Mouse (Mus musculus): Measurements from ENCODE around the gene Hnrnpul2.

The Hnrnpul2 gene

DNA sequence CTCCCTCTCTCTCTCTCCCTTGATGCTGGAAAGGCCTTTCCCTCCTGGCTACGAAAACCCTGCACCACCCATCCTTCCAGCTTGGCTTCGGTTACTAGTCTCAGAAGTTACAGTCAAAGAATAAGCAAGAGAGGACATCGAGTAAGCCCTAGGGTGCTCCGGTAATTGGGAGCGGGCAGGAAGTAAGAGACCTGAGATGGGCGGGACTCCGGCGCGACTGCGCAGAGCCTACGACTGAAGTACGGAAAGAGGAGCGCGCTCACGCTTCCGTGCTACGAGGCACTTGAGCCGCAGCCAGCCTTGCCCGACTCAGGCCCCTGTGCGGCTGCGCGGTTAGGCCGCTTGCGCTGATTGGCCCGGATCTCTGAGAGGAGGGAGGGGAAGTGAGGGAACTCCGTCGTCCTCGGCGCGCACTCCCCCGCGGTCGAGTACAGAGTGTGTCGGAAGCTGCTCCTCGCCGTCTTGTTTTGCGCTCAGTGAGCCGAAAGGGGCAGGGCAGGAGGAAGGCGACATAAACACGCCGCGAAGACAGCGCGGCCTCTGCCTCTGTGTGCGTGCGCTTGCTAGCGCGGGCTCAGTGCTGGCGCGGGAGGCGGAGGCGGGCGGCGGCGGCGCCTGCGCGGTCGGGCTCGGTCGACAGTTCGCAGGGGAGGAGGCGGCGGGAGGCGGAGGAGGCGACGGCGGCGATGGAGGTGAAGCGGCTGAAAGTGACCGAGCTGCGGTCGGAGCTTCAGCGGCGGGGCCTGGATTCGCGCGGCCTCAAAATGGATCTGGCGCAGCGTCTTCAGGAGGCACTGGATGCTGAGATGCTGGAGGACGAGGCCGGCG, at the start of gene Hnrnpul2:
Gene Hnrnpul2 (plus strand): TSS at position 415 of the 828 bp plus-strand sequence.
- DNase-seq = peak; percentile 99

DNA sequence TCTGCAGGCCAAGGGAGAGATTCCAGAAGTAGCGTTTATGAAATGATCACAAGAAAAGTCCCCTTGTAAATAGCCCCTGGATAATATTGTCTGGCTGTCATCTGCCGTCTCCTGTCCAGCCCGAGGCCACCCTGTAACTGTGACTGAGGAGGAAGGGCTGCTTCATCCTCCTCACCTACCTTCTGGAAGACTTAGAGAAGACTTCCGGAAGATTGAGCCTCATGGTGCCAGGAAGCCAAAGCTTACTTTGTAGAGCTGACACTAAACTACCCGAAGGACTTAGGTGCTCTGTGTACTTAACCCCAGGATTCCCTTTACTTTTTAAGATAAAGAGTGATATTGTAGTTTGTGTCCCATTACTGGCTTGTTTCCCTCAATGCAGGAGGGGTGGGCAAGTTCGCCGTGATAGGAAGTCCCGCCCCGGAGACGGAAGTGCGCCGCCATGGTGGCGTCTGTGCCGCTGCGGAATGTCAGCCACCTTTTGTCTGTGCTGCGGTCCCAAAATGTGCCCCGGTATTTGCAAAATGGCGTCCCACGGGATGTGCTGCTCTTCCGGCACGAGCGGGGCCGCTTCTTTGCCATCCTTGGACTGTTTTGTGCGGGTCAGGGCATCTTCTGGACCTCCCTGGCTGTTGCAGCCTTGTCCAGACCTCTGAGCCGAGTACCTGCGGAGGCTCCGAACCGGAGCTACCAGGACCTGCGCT, 49.1 kb upstream of the Hnrnpul2 start, which contains the start of gene Tmem223:
Gene Tmem223 (plus strand): TSS at position 430 of the 704 bp plus-strand sequence.
- DNase-seq = peak; percentile 88

DNA sequence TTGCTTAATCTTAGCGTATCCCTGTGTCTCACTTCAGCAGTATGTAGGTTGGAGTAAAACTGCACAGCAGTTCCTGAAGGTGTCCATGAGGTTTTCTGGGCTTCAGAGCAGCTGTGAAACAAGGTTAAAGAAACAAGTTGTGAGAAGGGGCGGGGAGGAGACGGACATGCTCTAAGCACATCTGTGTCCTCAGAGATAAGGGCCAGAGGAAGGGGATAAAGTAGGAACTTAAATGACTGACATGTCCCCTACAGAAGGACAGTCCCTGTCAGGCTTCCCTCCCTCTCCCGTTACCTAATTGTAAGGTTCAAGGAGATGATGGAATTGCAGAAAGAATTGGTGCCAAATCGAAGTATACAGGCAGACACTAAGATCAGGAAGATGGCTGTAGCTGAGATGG, 46.8 kb upstream of the Hnrnpul2 start:
- DNase-seq = no peak

DNA sequence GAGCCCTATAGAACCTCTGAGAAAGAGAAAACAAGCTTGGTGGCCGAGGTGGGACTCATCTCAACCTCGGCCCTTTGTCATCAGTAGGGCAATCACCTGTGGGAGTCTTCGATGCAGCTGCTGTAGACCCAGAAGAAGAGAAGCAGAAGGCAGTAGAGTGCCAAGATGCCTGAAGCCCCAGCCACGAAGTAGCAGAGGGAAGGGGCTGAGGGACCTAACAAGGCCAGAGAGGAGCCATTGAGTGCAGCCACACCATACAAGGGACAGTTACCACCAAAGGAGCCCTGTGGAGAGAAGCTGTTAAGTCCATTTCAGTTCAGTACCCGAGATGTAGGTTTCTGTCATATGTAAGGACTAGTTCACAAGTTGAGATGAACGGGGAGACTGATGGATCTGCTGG, 46.4 kb upstream of the Hnrnpul2 start:
- DNase-seq = no peak

DNA sequence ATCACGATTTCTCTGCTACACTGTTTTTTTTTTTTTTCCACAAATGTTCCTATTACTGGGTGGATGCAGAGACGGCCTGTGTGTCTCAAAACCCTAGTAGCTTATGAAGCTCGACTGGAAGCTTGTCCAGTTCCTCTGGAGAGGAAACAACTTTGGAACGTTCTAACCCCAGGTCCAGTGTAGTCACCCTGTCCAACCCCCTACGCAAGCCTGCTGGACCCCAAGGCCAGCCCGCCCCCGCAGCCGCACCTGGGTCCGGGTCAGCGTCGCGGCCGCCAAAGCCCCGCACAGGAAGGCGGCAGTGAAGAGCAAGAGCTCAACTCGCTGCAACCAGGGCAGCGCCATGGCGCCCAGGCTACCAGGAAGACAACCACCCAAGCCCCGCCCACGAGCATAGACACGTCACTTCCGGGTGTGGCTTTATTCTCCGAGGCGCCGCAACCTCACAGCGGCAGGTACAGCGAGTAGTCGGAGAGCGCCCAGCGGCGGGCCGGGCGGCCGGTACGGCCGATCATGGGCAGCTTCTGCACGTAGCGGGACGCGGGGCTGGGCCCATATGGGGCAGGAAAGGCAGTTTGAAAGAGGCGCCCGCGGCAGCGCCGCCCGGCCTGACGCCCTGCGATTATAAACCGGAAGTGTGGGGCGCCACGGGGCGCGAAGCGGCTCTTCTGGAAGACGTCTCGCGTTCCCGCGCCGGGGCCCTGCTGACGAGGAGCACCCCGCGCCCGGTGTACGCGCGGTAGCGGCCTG, 45.5 kb upstream of the Hnrnpul2 start, which contains the start of gene Tmem179b:
Gene Tmem179b (minus strand): TSS at position 382 of the 750 bp plus-strand sequence.
- peak; percentile 98 to 99 for DNase-seq

DNA sequence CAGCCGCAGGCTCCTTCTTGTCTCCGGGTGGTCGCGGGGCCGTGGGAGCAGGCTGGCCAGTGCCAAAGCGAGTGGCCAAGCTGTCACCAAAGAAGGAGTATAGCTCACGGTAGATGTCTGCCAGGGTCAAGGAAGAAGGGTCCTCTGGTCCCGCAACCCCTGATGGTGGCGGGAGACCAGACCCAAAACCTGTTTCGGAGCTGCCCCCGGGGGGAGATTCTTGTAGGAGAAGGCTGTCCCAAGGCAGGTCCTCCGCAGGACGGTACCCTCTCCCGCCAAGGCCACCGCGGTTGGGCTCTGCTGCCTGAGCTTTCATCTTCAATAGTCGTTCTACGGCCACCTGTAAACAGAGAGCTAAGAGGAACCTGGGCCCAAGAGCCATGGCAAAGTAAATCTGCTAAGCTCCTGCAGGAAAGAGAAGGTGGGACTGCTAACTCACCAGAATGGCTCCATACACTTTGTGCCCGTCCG, 44.8 kb upstream of the Hnrnpul2 start:
- DNase-seq = no peak

DNA sequence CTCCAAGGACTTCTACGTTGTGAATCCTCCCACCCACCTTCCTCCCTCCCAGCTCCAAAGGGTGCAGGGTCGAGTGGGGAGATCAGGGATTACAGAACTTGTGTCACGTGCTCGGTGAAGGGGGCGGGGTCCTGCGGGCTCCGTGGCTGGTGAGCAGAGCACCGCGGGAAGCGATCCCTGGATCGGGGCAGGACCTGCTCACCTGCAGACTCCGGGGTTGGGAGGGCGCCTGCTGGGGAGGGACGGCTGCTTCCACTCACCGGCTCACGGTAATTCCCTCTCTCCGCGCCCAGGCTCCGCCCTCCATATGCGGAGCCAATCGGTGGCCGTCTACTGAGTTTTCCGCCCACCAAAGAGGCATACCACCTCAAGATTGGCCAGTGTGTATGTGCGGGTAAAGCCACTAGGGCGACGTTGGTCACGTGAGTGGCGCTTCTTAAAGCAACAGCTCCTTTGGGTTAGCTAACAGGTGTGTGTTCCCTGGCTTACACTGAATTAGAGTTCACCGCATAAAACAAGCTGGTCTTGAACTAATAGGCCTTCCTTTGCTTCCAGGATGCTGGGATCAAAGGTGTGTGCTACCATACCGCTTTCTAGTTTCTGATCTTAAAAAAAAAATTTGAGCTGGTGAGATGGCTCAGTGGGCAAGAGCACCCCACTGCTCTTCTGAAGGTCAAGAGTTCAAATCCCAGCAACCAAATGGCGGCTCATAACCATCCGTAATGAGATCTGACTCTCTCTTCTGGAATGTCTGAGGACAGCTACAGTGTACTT, 33.6 kb upstream of the Hnrnpul2 start, which contains the start of gene Taf6l:
Gene Taf6l (minus strand): TSS at position 410 of the 774 bp plus-strand sequence.
- DNase-seq = peak; percentile 90 to 92

DNA sequence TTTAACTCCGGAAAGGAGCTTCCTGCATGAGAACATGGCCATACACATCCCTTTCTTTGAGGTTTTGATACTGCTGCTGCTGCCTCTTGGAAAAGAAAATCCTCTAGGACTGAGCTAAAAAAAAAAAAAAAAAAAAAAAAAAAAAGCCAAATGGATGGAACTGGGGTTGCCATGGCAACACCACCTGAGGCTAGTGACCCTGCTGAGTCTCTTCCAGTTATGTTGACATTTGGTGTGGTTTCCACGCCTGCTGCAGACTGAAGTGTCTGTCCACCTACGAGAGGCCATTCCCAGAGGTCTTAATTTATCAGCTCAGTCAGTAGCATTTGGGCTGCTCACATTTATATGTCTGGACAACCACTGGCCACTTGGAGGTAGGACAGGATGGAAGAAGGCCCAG, 31.3 kb upstream of the Hnrnpul2 start:
- DNase-seq = peak; percentile 61 to 67

DNA sequence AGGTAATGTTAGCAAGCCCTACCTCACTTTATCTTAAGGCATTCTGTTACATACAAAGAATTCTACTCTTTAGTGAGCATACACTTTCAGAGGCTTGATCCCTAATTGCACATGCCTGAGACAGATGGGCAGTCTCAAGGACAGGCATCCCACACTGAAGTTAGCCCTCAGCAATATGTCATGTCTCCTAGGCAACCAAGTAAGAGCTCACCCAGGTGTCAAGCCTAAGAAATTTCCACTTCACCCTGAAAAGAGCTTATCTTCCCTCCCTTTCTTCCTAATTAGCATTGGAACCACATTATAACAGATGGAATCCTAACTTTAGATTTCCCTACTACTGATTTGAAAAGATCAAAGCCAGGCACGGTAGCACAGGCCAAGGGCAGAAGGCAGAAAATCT, 30.6 kb upstream of the Hnrnpul2 start:
- DNase-seq = peak in 1 of 2 experiments; percentile 18

DNA sequence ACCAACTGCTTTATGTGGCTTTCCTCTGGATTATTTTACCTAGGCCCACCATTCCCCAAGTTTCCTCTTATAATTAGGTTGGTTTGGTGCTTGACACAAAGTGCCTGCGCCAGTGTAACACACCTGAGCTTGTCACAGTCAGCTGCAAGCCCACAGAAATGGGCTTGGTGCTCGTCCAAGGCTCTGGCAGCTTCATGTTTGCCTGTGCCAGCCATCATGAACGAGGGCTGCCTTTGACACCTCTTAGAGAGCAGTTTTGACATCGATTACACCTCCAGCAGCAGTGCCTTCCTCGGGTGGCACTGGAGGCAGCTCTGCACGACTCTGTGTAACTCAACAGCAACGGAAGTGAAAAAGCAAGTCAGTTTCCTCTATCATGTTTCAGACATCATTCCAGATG, 29.6 kb upstream of the Hnrnpul2 start:
- DNase-seq = peak; percentile 59 to 64

DNA sequence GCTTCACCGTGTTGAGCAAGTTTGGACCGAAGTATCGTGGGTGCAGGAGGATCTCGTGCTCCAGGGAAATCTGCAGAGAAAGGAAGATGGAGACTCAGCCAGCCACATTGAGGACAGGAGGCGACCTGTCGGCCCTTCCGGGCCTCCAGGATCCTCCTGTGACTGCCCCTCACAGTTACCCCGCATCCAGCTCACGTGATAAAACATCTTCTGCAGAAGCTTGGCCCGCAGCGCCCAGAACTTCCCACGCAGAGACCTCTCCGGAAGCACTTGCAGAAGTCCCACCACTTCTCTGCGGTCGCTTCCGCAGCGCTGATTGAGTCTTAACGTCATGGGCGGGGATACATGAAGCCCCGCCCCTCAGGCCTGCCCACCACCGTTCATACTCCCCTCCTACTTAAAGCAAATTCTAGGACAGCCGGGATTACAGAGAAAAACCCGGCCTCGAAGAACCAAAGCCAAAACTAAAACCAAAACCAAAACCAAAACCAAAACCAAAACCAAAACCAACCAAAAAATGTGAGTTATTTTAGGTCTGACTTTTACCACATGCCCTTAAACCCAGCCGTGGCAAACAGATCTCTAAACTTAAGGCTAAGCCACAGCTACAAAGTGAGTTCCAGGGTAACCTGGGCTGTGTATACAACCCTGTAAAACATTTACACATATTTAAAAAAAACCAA, 21.4 kb upstream of the Hnrnpul2 start, which contains the start of gene Polr2g:
Gene Polr2g (minus strand): TSS at position 314 of the 683 bp plus-strand sequence.
- DNase-seq = peak; percentile 90

DNA sequence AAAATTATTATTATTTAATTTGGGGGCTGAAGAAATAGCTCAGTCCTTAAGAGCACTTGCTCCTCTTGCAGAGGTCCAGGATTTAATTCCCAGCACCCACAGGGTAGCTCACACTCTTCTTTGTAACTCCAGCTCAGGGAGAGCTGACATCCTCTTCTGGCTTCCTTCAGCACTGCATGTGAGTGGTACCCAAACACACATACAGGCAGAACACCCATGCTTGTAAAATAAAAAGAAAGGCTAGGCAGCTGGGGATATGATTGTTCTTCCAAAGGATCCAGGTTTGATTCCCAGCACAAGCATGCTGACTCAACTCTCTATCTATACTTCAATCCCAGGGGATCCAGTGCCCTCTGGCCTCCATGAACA, 20.9 kb upstream of the Hnrnpul2 start:
- no peak for DNase-seq

DNA sequence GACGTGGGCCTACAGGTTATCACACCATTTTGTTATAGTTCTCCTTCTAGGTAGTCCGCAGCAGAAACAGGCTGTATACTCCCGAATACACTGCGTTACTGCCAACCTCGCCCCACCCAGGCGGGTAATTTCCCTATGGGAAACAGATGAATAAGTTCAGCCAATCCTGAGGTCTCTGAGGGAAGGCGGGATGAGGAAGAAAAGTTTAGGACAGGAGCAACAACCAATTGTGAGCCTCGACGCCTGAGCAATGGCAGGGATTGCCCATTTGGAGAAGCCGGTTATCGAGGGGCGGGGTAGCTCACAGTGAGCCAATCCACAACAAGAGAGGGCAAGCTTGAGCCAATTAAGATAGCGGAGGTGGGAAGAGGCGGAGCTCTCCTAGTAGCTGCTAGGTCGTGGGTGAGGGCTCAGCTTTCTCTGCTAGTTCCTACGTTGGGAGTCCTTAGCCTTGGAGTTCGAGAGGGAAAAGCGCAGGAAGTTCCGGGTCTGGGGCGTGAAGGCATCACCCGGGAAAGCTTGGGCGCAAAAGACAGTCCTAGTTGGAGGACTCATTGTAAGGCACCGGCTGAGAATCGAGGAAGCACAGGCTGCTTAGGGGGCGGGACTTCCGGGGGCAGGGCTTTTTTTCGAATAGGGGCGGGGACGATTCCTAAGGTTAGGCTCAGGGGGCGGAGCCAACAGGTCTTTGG, 17.5 kb upstream of the Hnrnpul2 start, which contains the start of gene Zbtb3:
Gene Zbtb3 (plus strand): TSS at position 426 of the 692 bp plus-strand sequence.
- peak; percentile 93 for DNase-seq

DNA sequence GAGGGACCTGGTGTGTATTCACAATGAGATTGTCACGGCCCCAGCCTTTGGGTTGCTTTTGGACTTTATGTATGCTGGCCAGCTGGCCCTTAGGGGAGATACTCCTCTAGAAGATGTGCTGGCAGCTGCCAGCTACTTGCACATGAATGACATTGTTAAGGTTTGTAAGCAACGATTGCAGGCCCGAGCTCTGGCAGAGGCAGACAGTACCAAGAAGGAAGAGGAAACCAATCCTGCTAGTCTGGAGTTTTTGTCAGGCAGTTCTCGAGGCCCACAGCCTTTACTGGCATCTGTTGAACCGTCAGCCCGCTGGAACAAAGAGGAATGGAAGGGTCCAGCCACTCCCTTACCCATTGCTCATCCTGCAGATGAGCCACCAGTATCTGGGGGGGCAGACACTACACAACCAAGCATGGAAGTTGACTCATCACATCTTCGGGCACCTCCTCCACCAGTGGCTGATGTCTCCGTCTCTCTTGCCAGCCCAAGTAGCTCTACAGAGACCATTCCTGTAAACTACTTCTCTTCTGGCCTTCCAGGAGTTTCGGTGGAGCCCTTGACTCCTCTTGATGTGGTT, 16.5 kb upstream of the Hnrnpul2 start:
- no peak for DNase-seq

DNA sequence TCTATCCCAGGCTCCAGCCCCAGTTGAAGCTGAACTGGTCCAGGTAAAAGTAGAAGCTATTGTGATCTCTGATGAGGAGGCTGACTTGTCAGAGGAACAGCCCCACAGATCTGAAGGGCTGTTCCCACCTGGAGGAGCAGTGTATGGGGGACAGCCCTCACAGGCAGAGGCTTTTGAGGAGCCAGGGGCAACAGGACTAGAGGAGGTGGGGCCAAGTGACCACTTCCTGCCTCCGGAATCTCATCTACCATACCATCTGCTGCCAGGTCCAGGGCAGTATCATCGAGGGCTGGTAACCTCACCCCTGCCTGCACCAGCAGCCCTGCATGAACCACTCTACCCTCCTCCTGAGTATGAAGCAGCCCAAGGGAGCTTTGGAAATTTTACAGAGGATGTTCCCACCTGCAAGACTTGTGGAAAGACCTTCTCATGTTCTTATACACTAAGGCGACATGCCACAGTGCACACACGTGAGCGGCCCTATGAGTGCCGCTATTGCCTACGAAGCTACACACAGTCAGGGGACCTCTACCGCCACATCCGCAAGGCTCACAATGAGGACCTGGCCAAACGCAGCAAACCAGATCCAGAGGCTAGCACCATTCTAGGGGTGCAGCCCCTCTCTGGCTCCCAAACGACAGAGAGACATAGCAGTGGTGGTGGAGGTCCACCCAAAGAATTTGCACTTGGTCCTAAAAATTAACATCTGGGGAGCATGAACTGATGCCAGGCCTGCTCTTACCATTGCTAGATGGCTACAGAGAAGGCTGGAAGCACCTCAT, 15.7 kb upstream of the Hnrnpul2 start:
- no peak for DNase-seq

DNA sequence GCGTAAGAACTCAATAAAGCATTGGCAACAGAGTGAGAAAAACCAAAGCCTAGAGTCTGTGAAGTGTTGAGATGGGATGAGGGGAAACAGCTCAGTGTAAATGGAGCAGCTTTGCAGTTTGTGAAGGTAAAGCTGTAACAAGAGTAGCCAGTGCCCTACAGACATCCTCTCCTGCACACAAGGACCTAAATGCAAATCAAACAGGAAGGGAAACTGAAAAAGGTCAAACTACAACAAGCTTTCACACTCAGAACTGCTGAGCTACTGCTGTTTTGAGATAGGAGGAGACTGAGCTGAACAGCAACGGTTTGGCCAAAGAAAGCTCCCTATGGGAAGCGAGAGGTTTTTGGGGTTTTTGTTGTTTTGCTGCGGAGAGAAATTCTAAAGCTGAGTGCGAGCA, 13.0 kb upstream of the Hnrnpul2 start:
- no peak for DNase-seq

DNA sequence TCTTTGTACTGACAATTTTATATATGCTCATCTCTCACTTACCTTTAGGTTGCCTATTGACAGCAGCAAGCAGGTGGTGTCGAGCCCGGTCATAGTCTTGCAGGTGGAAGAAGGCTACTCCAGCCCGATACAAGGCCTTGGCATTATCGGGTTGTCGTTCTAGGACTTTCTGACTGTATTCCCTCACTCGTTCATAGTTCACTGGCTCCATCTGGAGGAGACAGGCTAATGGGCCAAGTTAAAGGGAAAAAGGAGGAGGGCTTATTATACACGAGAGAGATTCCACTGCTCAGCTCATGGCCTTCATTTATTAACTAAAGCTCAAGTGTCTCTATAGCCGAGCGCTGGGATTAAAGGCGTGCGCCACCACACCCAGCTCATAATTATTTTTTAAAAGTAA, 4.0 kb upstream of the Hnrnpul2 start:
- peak; percentile 54 to 62 for DNase-seq

DNA sequence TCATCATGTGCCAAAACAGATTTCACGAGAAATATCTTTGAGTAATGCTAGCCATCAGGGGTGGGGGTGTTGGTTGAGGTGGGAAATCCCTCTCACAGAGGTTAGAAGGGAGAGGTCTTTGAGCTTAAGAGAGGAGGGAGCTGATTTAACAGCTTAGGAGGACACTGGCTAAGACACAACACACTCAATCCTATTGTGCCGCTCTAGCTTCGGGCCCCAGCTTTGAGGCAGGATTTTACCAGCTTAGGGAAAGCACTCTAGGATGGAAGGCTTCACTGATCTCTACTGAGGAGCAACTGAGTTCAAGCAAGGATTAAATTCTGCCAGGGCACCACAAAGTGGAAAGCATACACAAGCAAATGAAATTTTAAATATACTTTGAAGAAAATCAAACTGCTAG, 2.8 kb upstream of the Hnrnpul2 start:
- DNase-seq = no peak

DNA sequence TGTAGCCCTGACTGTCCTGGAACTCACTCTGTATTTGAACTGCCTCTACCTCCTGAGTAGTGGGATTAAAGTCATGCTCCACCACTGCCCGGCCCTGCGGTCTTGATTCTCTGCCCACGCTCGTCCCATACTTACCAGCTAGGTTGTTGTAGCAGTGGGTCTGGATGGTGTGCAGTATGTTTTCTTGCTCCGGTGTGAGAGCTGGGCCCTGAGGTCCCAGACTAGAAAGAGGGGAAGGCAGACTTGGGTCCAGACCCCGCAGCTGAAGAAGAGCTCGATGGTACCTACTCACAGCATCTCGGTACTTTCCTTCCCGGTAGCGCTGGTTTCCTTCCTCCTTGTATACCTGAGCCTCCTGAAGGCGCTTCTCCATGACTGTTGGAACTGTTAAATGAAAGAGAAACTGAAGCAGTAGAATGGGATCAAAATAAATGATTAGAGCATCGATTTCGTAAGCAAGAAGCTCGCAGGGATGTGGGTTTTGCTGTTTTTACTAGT, 1.5 kb upstream of the Hnrnpul2 start:
- no peak for DNase-seq
